Mouse (Mus musculus) ES-Bruce4 (cell line): ENCODE data around the gene Dbnl. TPM values are rescaled to one million over a fixed set of nuclear protein-coding genes. Genes with fewer than 3 reads are reported as not detected.

Source experiments
- H3K27ac ChIP-seq: 2 replicates; pipeline ENCODE4 v1.5.1; 2012; ENCODE audit warnings: low read length, inconsistent platforms; ENCODE audit not compliant: insufficient read depth
- H3K27me3 ChIP-seq: 2 replicates; pipeline ENCODE4 v1.6.1; 2012; ENCODE audit warnings: mild to moderate bottlenecking, low read length, inconsistent platforms; ENCODE audit not compliant: control insufficient read depth, poor library complexity, insufficient read depth, severe bottlenecking
- H3K36me3 ChIP-seq: 2 replicates; pipeline ENCODE4 v1.6.1; 2012; ENCODE audit warnings: inconsistent platforms, mild to moderate bottlenecking, low read length, moderate library complexity; ENCODE audit not compliant: control insufficient read depth, poor library complexity, insufficient read depth, severe bottlenecking
- H3K4me1 ChIP-seq: one replicate; pipeline ENCODE4 v1.8.1; 2011; ENCODE audit warnings: low read length; ENCODE audit not compliant: control insufficient read depth, insufficient read depth
- H3K4me3 ChIP-seq: 2 replicates; pipeline ENCODE4 v1.5.1; 2011; ENCODE audit warnings: low read depth, mild to moderate bottlenecking, low read length
- H3K9ac ChIP-seq: 2 replicates; pipeline ENCODE4 v1.6.1; 2012; ENCODE audit warnings: low read depth, mild to moderate bottlenecking, inconsistent platforms; ENCODE audit not compliant: poor library complexity, severe bottlenecking
- H3K9me3 ChIP-seq: replicated peaks from 2 replicates; pipeline ENCODE4 v1.6.1; 2012; ENCODE audit warnings: mild to moderate bottlenecking, low read length, inconsistent platforms; ENCODE audit not compliant: control insufficient read depth, poor library complexity, insufficient read depth, severe bottlenecking
- CTCF ChIP-seq: IDR thresholded peaks from one replicate; pipeline ENCODE4 v1.8.1; 2011; ENCODE audit warnings: low read depth, low read length
- EP300 ChIP-seq: IDR thresholded peaks from 2 replicates; pipeline ENCODE4 v1.6.1; 2011; ENCODE audit warnings: low read depth, low read length; ENCODE audit not compliant: insufficient read depth
- POLR2A ChIP-seq: IDR thresholded peaks from one replicate; pipeline ENCODE4 v1.8.1; 2011; ENCODE audit warnings: low read length; ENCODE audit not compliant: insufficient read depth
- polyA plus RNA-seq: library from polyadenylated mRNA; stranded (reverse); fragments of >200 nt; gene quantifications from 2 replicates; pipeline ENCODE4 v1.2.4, GENCODE M21; 2011; ENCODE audit warnings: low read depth; ENCODE audit not compliant: missing spikeins, insufficient read depth, insufficient read length

Gene Dbnl
- polyA plus RNA-seq, 1 experiment: 27.4 TPM

- H3K4me1 ChIP-seq: no peaks in the 10 kb centered on the region
- H3K9me3 ChIP-seq: no peaks in the 10 kb centered on the region
- no peak overlapping the region for H3K9ac ChIP-seq
- TF ChIP-seq POLR2A: no peak
- TF ChIP-seq CTCF: no peak
- TF ChIP-seq EP300: no peak
- H3K27me3 ChIP-seq: no peaks in the 10 kb centered on the region
- no peak overlapping the region for H3K4me3 ChIP-seq
- H3K36me3 ChIP-seq: peaks cover 8% of the 10 kb centered on the region
- H3K27ac ChIP-seq: no peak overlapping the region
Observed at GRCm38 (mm10) chr11:5789754-5790333, 1.6 kb downstream of the Dbnl start.

DNA sequence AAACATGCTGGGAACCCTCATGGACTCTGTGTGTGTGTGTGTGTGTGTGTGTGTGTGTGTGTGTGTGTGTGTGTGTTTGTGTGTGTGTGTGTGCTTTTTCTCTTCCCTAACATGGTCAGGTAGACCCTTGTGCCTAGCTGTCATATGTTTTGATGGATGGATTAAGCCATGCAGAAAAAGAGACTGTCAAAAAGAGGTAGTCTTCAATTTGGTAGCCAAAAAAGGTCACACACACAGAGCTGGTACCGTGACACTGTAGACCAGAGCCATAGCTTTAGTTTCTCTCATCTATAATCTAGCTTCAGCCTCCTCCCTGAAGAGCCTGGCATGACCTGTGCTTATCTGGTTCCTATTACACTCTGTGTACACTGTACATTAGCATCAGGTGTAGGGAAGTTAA is 2.1 kb downstream of the Dbnl start:
- no peaks in the 10 kb centered on the region for H3K4me1 ChIP-seq
- H3K36me3 ChIP-seq: peaks cover 10% of the 10 kb centered on the region
- no peaks in the 10 kb centered on the region for H3K27me3 ChIP-seq
- H3K9ac ChIP-seq: no peak overlapping the region
- H3K9me3 ChIP-seq: no peaks in the 10 kb centered on the region
- H3K27ac ChIP-seq: no peak overlapping the region
- no peak overlapping the region for H3K4me3 ChIP-seq
- TF ChIP-seq POLR2A (no peak), CTCF (no peak), EP300 (no peak)

DNA sequence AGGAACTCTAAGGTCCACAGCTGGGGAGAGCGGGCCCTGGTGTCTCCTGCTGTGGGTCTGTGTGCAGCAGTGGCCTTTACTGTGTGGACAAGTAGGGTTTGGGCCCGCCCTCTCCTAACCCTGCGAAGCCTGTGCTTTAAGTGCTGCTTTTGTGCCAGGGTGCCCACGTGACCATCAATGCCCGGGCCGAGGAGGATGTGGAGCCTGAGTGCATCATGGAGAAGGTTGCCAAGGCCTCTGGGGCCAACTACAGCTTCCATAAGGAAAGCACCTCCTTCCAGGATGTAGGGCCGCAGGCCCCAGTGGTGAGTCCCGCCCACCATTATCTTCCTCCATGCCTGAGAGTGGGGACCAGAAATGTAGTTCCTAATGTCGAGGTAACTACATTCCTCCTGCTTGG is 7.0 kb downstream of the Dbnl start:
- Histone ChIP-seq H3K4me3 (no peak overlapping the region), H3K27me3 (no peaks in the 10 kb centered on the region), H3K36me3 (peaks cover 21% of the 10 kb centered on the region), H3K9me3 (no peaks in the 10 kb centered on the region), H3K27ac (no peak overlapping the region), H3K9ac (no peak overlapping the region), H3K4me1 (peaks cover 3% of the 10 kb centered on the region)
- no peak for TF ChIP-seq EP300
- TF ChIP-seq CTCF: no peak
- no peak for TF ChIP-seq POLR2A

DNA sequence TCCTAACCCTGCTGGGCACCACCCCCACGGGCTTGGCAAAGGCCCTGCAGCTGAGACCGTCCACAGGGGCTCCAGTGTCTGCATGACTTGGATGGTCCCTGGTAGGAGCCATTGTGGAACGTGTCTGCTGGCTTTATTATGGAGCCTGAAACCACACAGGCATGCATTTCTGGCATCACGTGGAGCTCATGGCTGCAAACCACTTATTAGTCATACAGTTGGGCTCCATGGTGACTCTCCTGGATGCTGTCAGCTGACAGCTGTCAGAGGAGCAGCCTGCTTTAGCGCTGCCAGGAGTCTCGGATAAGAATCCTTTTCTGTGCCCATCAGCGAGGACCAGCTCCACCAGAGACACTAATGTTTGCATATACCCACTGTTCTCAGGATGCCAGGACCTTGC is 7.4 kb downstream of the Dbnl start:
- Histone ChIP-seq H3K9ac (no peak overlapping the region), H3K4me3 (no peak overlapping the region), H3K4me1 (peaks cover 3% of the 10 kb centered on the region), H3K36me3 (peaks cover 25% of the 10 kb centered on the region), H3K27ac (no peak overlapping the region), H3K9me3 (no peaks in the 10 kb centered on the region), H3K27me3 (no peaks in the 10 kb centered on the region)
- TF ChIP-seq EP300 (no peak), POLR2A (no peak), CTCF (no peak)

- no peaks in the 10 kb centered on the region for H3K9me3 ChIP-seq
- H3K9ac ChIP-seq: peak overlapping the region; percentile 28; the same call in 1 of the 2 replicates
- 0 out of 2 replicates have a peak overlapping the region, but pooled peaks have one; percentile 15 for H3K4me3 ChIP-seq
- peaks cover 19% of the 10 kb centered on the region for H3K36me3 ChIP-seq
- no peaks in the 10 kb centered on the region for H3K27me3 ChIP-seq
- peaks cover 7% of the 10 kb centered on the region for H3K4me1 ChIP-seq
- no peak for TF ChIP-seq CTCF
- peak overlapping the region; percentile 19; the same call in 1 of the 2 replicates for H3K27ac ChIP-seq
Observed at GRCm38 (mm10) chr11:5796939-5797338, 8.7 kb downstream of the Dbnl start.

GRCm38 (mm10) chr11:5797371-5797770 is 9.1 kb downstream of the Dbnl start:
- Histone ChIP-seq H3K4me1 (peaks cover 7% of the 10 kb centered on the region), H3K9me3 (no peaks in the 10 kb centered on the region), H3K36me3 (peaks cover 17% of the 10 kb centered on the region), H3K4me3 (no peak overlapping the region), H3K27ac (peak overlapping the region; percentile 36; the same call in 1 of the 2 replicates), H3K9ac (peak overlapping the region; percentile 28; the same call in 1 of the 2 replicates), H3K27me3 (no peaks in the 10 kb centered on the region)
- TF ChIP-seq CTCF: peak; percentile 22
- TF ChIP-seq EP300: no peak
